Mouse (Mus musculus): ENCODE results near the gene Spns1. TPM values are rescaled to one million over a fixed set of nuclear protein-coding genes. Genes with fewer than 3 reads are reported as not detected.

Gene Spns1
- polyA plus RNA-seq, 1 experiment from 2014 or later = 53.7 TPM

- ATAC-seq = no peak
- no peak overlapping the region for H3K4me2 ChIP-seq (replicated peaks; ENCODE audit: low read depth, low read length)
- no peak overlapping the region for H3K4me3 ChIP-seq (ENCODE audit: low read depth, low read length)
- no peak overlapping the region for H3K9ac ChIP-seq (replicated peaks; ENCODE audit: low read depth)
- TF ChIP-seq CTCF (IDR thresholded peaks at IDR 0.05) = no peak
- no peak for TF ChIP-seq EP300 (IDR thresholded peaks at IDR 0.05)
- peak; percentile 25 for DNase-seq (ENCODE audit: low spot score)
- no peaks in the 10 kb centered on the region for H3K27me3 ChIP-seq (replicated peaks; ENCODE audit: insufficient read depth, low read length)
- H3K4me1 ChIP-seq (ENCODE audit: insufficient read depth, low read depth, low read length) = no peaks in the 10 kb centered on the region
- H3K9me3 ChIP-seq (ENCODE audit: low read length) = no peaks in the 10 kb centered on the region
- no peaks in the 10 kb centered on the region for H3K36me3 ChIP-seq (ENCODE audit: insufficient read depth, low read length)
- H3K27ac ChIP-seq (ENCODE audit: low read length) = no peak overlapping the region
- WGBS = 68% methylated on average over 13 of the region's 13 CpGs
Measured at GRCm38 (mm10) chr7:126359049-126359448, 18.2 kb downstream of the Spns1 start.

- Histone ChIP-seq H3K9ac (replicated peaks; ENCODE audit: low read depth) (no peak overlapping the region), H3K4me3 (ENCODE audit: low read depth, low read length) (no peak overlapping the region), H3K27ac (ENCODE audit: low read length) (no peak overlapping the region), H3K9me3 (ENCODE audit: low read length) (no peaks in the 10 kb centered on the region), H3K4me1 (ENCODE audit: insufficient read depth, low read depth, low read length) (no peaks in the 10 kb centered on the region), H3K27me3 (replicated peaks; ENCODE audit: insufficient read depth, low read length) (no peaks in the 10 kb centered on the region), H3K36me3 (ENCODE audit: insufficient read depth, low read length) (no peaks in the 10 kb centered on the region), H3K4me2 (replicated peaks; ENCODE audit: low read depth, low read length) (no peak overlapping the region)
- TF ChIP-seq CTCF (IDR thresholded peaks at IDR 0.05) = no peak
- no peak for TF ChIP-seq EP300 (IDR thresholded peaks at IDR 0.05)
- no peak for ATAC-seq
- no peak for DNase-seq (ENCODE audit: low spot score)
- WGBS = 94% methylated on average over 9 of the region's 9 CpGs
Measured at GRCm38 (mm10) chr7:126358413-126358812, 18.8 kb downstream of the Spns1 start.

DNA sequence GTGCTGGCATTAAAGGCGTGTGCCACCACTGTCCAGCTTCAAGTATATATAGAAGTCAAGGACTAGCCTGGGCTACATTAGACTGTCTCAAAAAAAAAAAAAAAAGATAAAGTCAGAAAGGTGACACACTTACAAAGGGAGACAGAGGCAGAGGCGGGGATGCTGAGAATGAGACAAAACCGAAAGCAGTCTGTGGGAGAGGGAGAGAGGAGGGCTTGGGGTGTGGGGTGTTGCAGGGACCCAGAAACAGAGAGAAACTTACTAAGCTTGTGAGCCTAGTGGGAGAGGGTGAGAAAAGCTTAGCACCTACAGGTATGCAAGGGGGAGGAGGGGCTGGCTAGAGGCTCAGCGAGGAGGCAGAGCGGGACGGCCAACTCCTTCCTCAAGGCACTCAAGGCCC is 19.4 kb downstream of the Spns1 start:
- ATAC-seq (no peak), DNase-seq (ENCODE audit: low spot score) (no peak)
- Histone ChIP-seq H3K4me3 (ENCODE audit: low read depth, low read length) (no peak overlapping the region), H3K36me3 (ENCODE audit: insufficient read depth, low read length) (no peaks in the 10 kb centered on the region), H3K9me3 (ENCODE audit: low read length) (no peaks in the 10 kb centered on the region), H3K4me1 (ENCODE audit: insufficient read depth, low read depth, low read length) (no peaks in the 10 kb centered on the region), H3K4me2 (replicated peaks; ENCODE audit: low read depth, low read length) (no peak overlapping the region), H3K27ac (ENCODE audit: low read length) (no peak overlapping the region), H3K9ac (replicated peaks; ENCODE audit: low read depth) (no peak overlapping the region), H3K27me3 (replicated peaks; ENCODE audit: insufficient read depth, low read length) (no peaks in the 10 kb centered on the region)
- 80% methylated on average over 6 of the region's 6 CpGs for WGBS
- no peak for TF ChIP-seq CTCF (IDR thresholded peaks at IDR 0.05)
- TF ChIP-seq EP300 (IDR thresholded peaks at IDR 0.05) = no peak

- Histone ChIP-seq H3K27ac (ENCODE audit: low read length) (no peak overlapping the region), H3K4me1 (ENCODE audit: insufficient read depth, low read depth, low read length) (no peaks in the 10 kb centered on the region), H3K4me3 (ENCODE audit: low read depth, low read length) (no peak overlapping the region), H3K36me3 (ENCODE audit: insufficient read depth, low read length) (no peaks in the 10 kb centered on the region), H3K27me3 (replicated peaks; ENCODE audit: insufficient read depth, low read length) (no peaks in the 10 kb centered on the region), H3K4me2 (replicated peaks; ENCODE audit: low read depth, low read length) (no peak overlapping the region), H3K9me3 (ENCODE audit: low read length) (no peaks in the 10 kb centered on the region), H3K9ac (replicated peaks; ENCODE audit: low read depth) (no peak overlapping the region)
- WGBS = 50% methylated on average over 7 of the region's 7 CpGs
- TF ChIP-seq EP300 (IDR thresholded peaks at IDR 0.05) = no peak
- TF ChIP-seq CTCF (IDR thresholded peaks at IDR 0.05) = no peak
- no peak for ATAC-seq
- DNase-seq (ENCODE audit: low spot score) = no peak
Measured at GRCm38 (mm10) chr7:126356793-126357591, 20.3 kb downstream of the Spns1 start.

DNA sequence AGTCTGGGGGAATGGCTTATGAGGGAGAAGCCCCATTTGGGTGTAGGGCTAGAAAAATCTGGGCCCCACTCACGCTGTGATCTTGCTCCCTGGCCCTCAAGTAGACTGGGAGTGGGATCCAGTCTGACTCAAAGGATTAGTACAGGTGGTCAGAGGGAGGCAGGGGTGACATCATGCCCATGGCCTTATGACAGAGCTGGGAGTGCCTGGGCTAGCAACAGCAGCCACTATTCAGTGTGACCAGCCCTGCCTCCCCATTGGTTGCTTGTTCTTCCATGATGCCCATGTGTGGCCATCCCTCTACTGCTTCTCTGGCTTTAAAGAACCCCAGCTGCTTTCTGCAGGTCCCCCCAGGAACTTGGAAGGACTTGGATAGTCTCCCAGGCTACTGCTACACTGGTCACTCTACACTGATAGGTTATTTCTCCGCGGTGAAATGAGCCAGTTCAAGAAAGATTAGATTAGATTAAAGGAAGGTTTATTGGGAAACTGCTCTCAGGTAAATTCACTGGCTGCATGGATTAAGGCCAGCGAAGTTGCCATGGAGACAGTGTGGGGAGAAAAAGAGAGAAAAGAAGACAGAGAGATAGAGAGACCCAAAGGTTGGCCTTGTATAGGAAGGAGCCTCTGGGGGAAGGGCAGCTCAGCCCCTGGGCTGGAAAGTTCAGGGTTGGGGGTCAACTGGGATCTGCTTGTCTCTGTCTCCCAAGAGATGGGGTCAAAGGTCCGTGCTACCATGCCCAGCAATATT is 21.2 kb downstream of the Spns1 start:
- Histone ChIP-seq H3K9ac (replicated peaks; ENCODE audit: low read depth) (no peak overlapping the region), H3K27me3 (replicated peaks; ENCODE audit: insufficient read depth, low read length) (no peaks in the 10 kb centered on the region), H3K36me3 (ENCODE audit: insufficient read depth, low read length) (no peaks in the 10 kb centered on the region), H3K9me3 (ENCODE audit: low read length) (no peaks in the 10 kb centered on the region), H3K27ac (ENCODE audit: low read length) (no peak overlapping the region), H3K4me3 (ENCODE audit: low read depth, low read length) (no peak overlapping the region), H3K4me1 (ENCODE audit: insufficient read depth, low read depth, low read length) (no peaks in the 10 kb centered on the region), H3K4me2 (replicated peaks; ENCODE audit: low read depth, low read length) (no peak overlapping the region)
- WGBS = 50% methylated on average over 5 of the region's 5 CpGs
- no peak for ATAC-seq
- TF ChIP-seq CTCF (IDR thresholded peaks at IDR 0.05) = no peak
- DNase-seq (ENCODE audit: low spot score) = no peak

GRCm38 (mm10) chr7:126354738-126355614 is 22.3 kb downstream of the Spns1 start:
- Histone ChIP-seq H3K27me3 (replicated peaks; ENCODE audit: insufficient read depth, low read length) (no peaks in the 10 kb centered on the region), H3K9me3 (ENCODE audit: low read length) (no peaks in the 10 kb centered on the region), H3K36me3 (ENCODE audit: insufficient read depth, low read length) (no peaks in the 10 kb centered on the region), H3K4me2 (replicated peaks; ENCODE audit: low read depth, low read length) (no peak overlapping the region), H3K4me1 (ENCODE audit: insufficient read depth, low read depth, low read length) (no peaks in the 10 kb centered on the region), H3K4me3 (ENCODE audit: low read depth, low read length) (no peak overlapping the region), H3K27ac (ENCODE audit: low read length) (no peak overlapping the region), H3K9ac (replicated peaks; ENCODE audit: low read depth) (no peak overlapping the region)
- WGBS = 42% methylated on average over 14 of the region's 14 CpGs
- no peak for ATAC-seq
- TF ChIP-seq EP300 (IDR thresholded peaks at IDR 0.05) (no peak), CTCF (IDR thresholded peaks at IDR 0.05) (no peak)
- no peak for DNase-seq (ENCODE audit: low spot score)

All from lung, postnatal 0 days (tissue).